Mouse (Mus musculus) fibroblast of lung, adult 2 months (primary cell): ENCODE measurements around the gene Ank.

Experiments used
- DNase-seq: peaks from one replicate; pipeline ENCODE4 v3.0.0-alpha.2; 2011; ENCODE audit warnings: low read depth

Ank gene

DNA sequence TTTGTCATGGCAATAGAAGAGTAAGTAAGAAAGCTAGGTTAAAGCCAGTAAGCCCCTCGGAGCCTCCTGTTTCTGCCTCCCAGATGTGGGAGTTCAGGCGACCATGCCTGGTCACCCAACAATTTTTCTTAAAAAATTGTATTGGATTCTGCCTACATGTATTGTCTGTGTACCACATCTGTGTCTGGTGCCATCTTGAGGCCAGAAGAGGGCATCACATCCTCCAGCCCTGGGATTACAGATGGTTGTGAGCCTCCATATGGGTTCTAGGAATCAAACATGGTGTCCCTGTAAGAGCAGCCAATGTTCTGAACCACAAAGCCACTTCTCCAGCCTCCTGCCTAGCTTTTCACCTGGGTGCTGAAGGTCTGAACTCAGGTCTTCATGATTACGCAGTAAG lies 176.4 kb downstream of the Ank start:
- no peak for DNase-seq
